Comparison of ENCODE assay signal across 24 mouse cellular contexts in genomic region chr17:56981049-56981448, GRCm38 (mm10). TPM values are rescaled to one million over a fixed set of nuclear protein-coding genes. Genes with fewer than 3 reads are reported as not detected.
A peak's percentile ranks its signal among the peaks of the same experiment; 100 is the strongest.
DNase-seq lines count a peak whose midpoint lies in the region; ATAC-seq and TF ChIP-seq lines count a peak whose summit lies in the region.
"Had no signal": no experiment of that assay in that cellular context is flagged by ENCODE, and none has a peak within 500 bp of the region (broad histone marks: within the 10 kb centered on the region; RNA-seq: fewer than 3 reads in every experiment).

No protein-coding gene starts in this region.

- ATAC-seq in intestine, embryonic 15.5 days: peak; percentile 83
- ATAC-seq in intestine, postnatal 0 days: peak; percentile 82
- peak; percentile 52; the same call in 1 of the 2 replicates for ATAC-seq in stomach, embryonic 16.5 days (ENCODE audit: insufficient read depth, low FRiP score)
- ATAC-seq: CD4-positive, CD25-positive, alpha-beta regulatory T cell, adult 4 months; forebrain, embryonic 15.5 days had no signal

- H3K4me2 ChIP-seq in intestine, embryonic 15.5 days (replicated peaks): 0 out of 2 replicates have a peak overlapping the region, but pooled peaks have one; percentile 14
- peak overlapping the region; percentile 43; the same call in 1 of the 2 replicates for H3K4me2 ChIP-seq in intestine, postnatal 0 days (replicated peaks; ENCODE audit: low read depth)
- H3K4me2 ChIP-seq in stomach, embryonic 16.5 days (ENCODE audit: low read depth, low read length): no peak overlapping the region
- H3K4me2 ChIP-seq: forebrain, embryonic 12.5 days; forebrain, embryonic 15.5 days; heart, embryonic 13.5 days; hindbrain, embryonic 12.5 days; hindbrain, embryonic 15.5 days had no signal

- H3K4me3 ChIP-seq in intestine, embryonic 15.5 days (replicated peaks): no peak overlapping the region
- H3K4me3 ChIP-seq in intestine, postnatal 0 days (ENCODE audit: low read depth, low read length): no peak overlapping the region
- H3K4me3 ChIP-seq in stomach, embryonic 16.5 days (replicated peaks; ENCODE audit: low read length): no peak overlapping the region
- H3K4me3 ChIP-seq: forebrain, embryonic 12.5 days; forebrain, embryonic 15.5 days; heart, embryonic 13.5 days; hindbrain, embryonic 12.5 days; hindbrain, embryonic 15.5 days had no signal

- H3K4me1 ChIP-seq in intestine, embryonic 15.5 days (replicated peaks): peaks cover 10% of the 10 kb centered on the region
- peaks cover 3% of the 10 kb centered on the region; the same call in 1 of the 2 replicates for H3K4me1 ChIP-seq in intestine, postnatal 0 days (replicated peaks; ENCODE audit: control insufficient read depth, insufficient read depth, low read length)
- no peaks in the 10 kb centered on the region for H3K4me1 ChIP-seq in stomach, embryonic 16.5 days (ENCODE audit: control insufficient read depth, insufficient read depth, low read length)
- H3K4me1 ChIP-seq: forebrain, embryonic 12.5 days; forebrain, embryonic 15.5 days; heart, embryonic 13.5 days; hindbrain, embryonic 12.5 days; hindbrain, embryonic 15.5 days had no signal

- no peak for TF ChIP-seq CTCF in intestine, postnatal 0 days (IDR thresholded peaks at IDR 0.05; ENCODE audit: low read depth)

- H3K27ac ChIP-seq in intestine, embryonic 15.5 days: peak overlapping the region; percentile 66; the same call in 1 of the 2 replicates
- H3K27ac ChIP-seq in intestine, postnatal 0 days (ENCODE audit: low read depth, low read length): peak overlapping the region; percentile 54; the same call in 1 of the 2 replicates
- H3K27ac ChIP-seq in stomach, embryonic 16.5 days (ENCODE audit: low read length): no peak overlapping the region
- H3K27ac ChIP-seq: forebrain, embryonic 12.5 days; forebrain, embryonic 15.5 days; heart, embryonic 13.5 days; hindbrain, embryonic 12.5 days; hindbrain, embryonic 15.5 days had no signal

- no peaks in the 10 kb centered on the region for H3K9me3 ChIP-seq in intestine, embryonic 15.5 days
- no peaks in the 10 kb centered on the region for H3K9me3 ChIP-seq in intestine, postnatal 0 days (ENCODE audit: control insufficient read depth)
- H3K9me3 ChIP-seq in stomach, embryonic 16.5 days (replicated peaks; ENCODE audit: control insufficient read depth, low read length): no peaks in the 10 kb centered on the region
- H3K9me3 ChIP-seq: forebrain, embryonic 12.5 days; forebrain, embryonic 15.5 days; heart, embryonic 13.5 days; hindbrain, embryonic 12.5 days; hindbrain, embryonic 15.5 days had no signal

- 0 out of 2 replicates have a peak overlapping the region, but pooled peaks have one; percentile 13 for H3K9ac ChIP-seq in intestine, embryonic 15.5 days
- no peak overlapping the region for H3K9ac ChIP-seq in intestine, postnatal 0 days (ENCODE audit: low read depth, low read length)
- H3K9ac ChIP-seq in stomach, embryonic 16.5 days (ENCODE audit: low read length): no peak overlapping the region
- H3K9ac ChIP-seq: forebrain, embryonic 12.5 days; forebrain, embryonic 15.5 days; heart, embryonic 13.5 days; hindbrain, embryonic 12.5 days; hindbrain, embryonic 15.5 days had no signal

- no peaks in the 10 kb centered on the region for H3K36me3 ChIP-seq in intestine, embryonic 15.5 days
- H3K36me3 ChIP-seq in intestine, postnatal 0 days (ENCODE audit: control insufficient read depth, insufficient read depth): no peaks in the 10 kb centered on the region
- no peaks in the 10 kb centered on the region for H3K36me3 ChIP-seq in stomach, embryonic 16.5 days (ENCODE audit: control insufficient read depth, insufficient read depth, low read length)
- H3K36me3 ChIP-seq: forebrain, embryonic 12.5 days; forebrain, embryonic 15.5 days; heart, embryonic 13.5 days; hindbrain, embryonic 12.5 days; hindbrain, embryonic 15.5 days had no signal

- H3K27me3 ChIP-seq in intestine, embryonic 15.5 days (replicated peaks): no peaks in the 10 kb centered on the region
- no peaks in the 10 kb centered on the region for H3K27me3 ChIP-seq in intestine, postnatal 0 days (replicated peaks; ENCODE audit: control insufficient read depth, insufficient read depth, low read length)
- no peaks in the 10 kb centered on the region for H3K27me3 ChIP-seq in stomach, embryonic 16.5 days (ENCODE audit: control insufficient read depth, insufficient read depth, low read length)
- H3K27me3 ChIP-seq: forebrain, embryonic 15.5 days; hindbrain, embryonic 12.5 days; hindbrain, embryonic 15.5 days had no signal

- WGBS in intestine, embryonic 15.5 days: 57% methylated on average over 7 of the region's 7 CpGs
- 34% methylated on average over 7 of the region's 7 CpGs for WGBS in intestine, postnatal 0 days
- WGBS in stomach, embryonic 16.5 days: 49% methylated on average over 7 of the region's 7 CpGs

- peak; percentile 81 for DNase-seq in heart, adult 11 months
- DNase-seq in heart, adult 9 months (ENCODE audit: low spot score in 2 of 2): no peak
- no peak for DNase-seq in right cerebral cortex, adult 18-20 months
- no peak for DNase-seq in right cerebral cortex, postnatal 10 days (ENCODE audit: low spot score in 2 of 2)
- DNase-seq in retina, embryonic 14.5 days (ENCODE audit: low spot score): no peak
- DNase-seq: adrenal gland, adult 2 months; adrenal gland, postnatal 36 days; cerebellum, adult 18-20 months; cerebellum, adult 9-10 months; cerebellum, postnatal 14 days; gastrocnemius, postnatal 10 days; heart, postnatal 14 days had no signal

RNA-seq across cellular contexts. Expression of gene Acer1, which starts 0.9 kb away (rescaled TPM):
- polyA plus RNA-seq in intestine, embryonic 15.5 days (2015; fragmentation: Nextera tagmentation; extraction: Ambion mirVana): 0.46 and 1.00 TPM in 2 replicates
- polyA plus RNA-seq in intestine, postnatal 0 days (2015; fragmentation: Nextera tagmentation; extraction: Ambion mirVana): 0.44 and 0.65 TPM in 2 replicates
- polyA plus RNA-seq in stomach, embryonic 16.5 days (2015; fragmentation: Nextera tagmentation; extraction: Ambion mirVana): 0.46 and 1.0 TPM in 2 replicates
- polyA plus RNA-seq: C2C12; embryonic facial prominence, embryonic 11.5 days; forebrain, embryonic 12.5 days; forebrain, embryonic 15.5 days; heart, embryonic 13.5 days; hindbrain, embryonic 12.5 days; hindbrain, embryonic 15.5 days had no signal

RNA-seq across cellular contexts. Expression of gene Clpp, which starts 9.1 kb away (rescaled TPM):
- 149 and 166 TPM in 2 replicates for polyA plus RNA-seq in intestine, embryonic 15.5 days (2015; fragmentation: Nextera tagmentation; extraction: Ambion mirVana)
- polyA plus RNA-seq in intestine, postnatal 0 days (2015; fragmentation: Nextera tagmentation; extraction: Ambion mirVana): 77.5 and 78.0 TPM in 2 replicates
- polyA plus RNA-seq in stomach, embryonic 16.5 days (2015; fragmentation: Nextera tagmentation; extraction: Ambion mirVana): 129 and 130 TPM in 2 replicates

RNA-seq across cellular contexts. Expression of gene Alkbh7, which starts 16.1 kb away (rescaled TPM):
- polyA plus RNA-seq in intestine, embryonic 15.5 days (2015; fragmentation: Nextera tagmentation; extraction: Ambion mirVana): 41.1 and 42.4 TPM in 2 replicates
- 25.7 and 28.7 TPM in 2 replicates for polyA plus RNA-seq in intestine, postnatal 0 days (2015; fragmentation: Nextera tagmentation; extraction: Ambion mirVana)
- 31.1 and 35.7 TPM in 2 replicates for polyA plus RNA-seq in stomach, embryonic 16.5 days (2015; fragmentation: Nextera tagmentation; extraction: Ambion mirVana)

RNA-seq across cellular contexts. Expression of gene Pspn, which starts 18.8 kb away (rescaled TPM):
- polyA plus RNA-seq in intestine, embryonic 15.5 days (2015; fragmentation: Nextera tagmentation; extraction: Ambion mirVana): 0.45 TPM in 1 of 2 replicates, not detected in the other
- polyA plus RNA-seq in intestine, postnatal 0 days (2015; fragmentation: Nextera tagmentation; extraction: Ambion mirVana): not detected in 2 replicates
- 0.56 TPM in 1 of 2 replicates, not detected in the other for polyA plus RNA-seq in stomach, embryonic 16.5 days (2015; fragmentation: Nextera tagmentation; extraction: Ambion mirVana)
- polyA plus RNA-seq: CD4-positive, CD25-positive, alpha-beta regulatory T cell, adult 4 months; embryonic facial prominence, embryonic 11.5 days; embryonic facial prominence, embryonic 14.5 days had no signal

RNA-seq across cellular contexts. Expression of gene Gtf2f1, which starts 30.0 kb away (rescaled TPM):
- polyA plus RNA-seq in intestine, embryonic 15.5 days (2015; fragmentation: Nextera tagmentation; extraction: Ambion mirVana): 60.0 and 61.8 TPM in 2 replicates
- 43.3 and 43.5 TPM in 2 replicates for polyA plus RNA-seq in intestine, postnatal 0 days (2015; fragmentation: Nextera tagmentation; extraction: Ambion mirVana)
- polyA plus RNA-seq in stomach, embryonic 16.5 days (2015; fragmentation: Nextera tagmentation; extraction: Ambion mirVana): 58.0 and 63.2 TPM in 2 replicates
